ENCODE assay signal across 13 mouse cellular contexts in the genomic region with DNA sequence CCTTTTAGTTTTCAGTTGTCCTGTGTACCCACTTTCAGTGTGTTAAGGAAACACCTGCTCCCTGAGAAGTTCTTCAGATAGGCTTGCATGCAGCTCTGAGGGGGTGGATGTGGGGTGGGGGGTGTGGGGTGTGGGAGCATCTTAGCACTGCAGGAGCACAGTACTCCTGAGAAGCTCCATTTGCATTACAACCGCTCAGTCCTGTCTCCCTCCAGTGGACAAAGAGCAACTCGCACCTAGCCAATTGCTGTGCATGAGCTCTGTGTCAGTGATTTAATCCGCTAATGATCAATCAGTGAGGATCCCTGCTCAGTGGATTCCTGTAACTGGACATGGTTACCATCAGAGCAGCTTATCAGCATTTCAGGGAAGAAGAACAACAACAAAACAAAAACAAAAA. TPM values are rescaled to one million over a fixed set of nuclear protein-coding genes. Genes with fewer than 3 reads are reported as not detected.
DNase-seq lines count a peak whose midpoint lies in the region; ATAC-seq and TF ChIP-seq lines count a peak whose summit lies in the region.
"Not testable (repeated sequence)": the region's sequence is repeated elsewhere in the genome, so short reads cannot be mapped to it uniquely, and the experiment has no call there.
"Had no signal": no experiment of that assay in that cellular context is flagged by ENCODE, and none has a peak within 500 bp of the region (broad histone marks: within the 10 kb centered on the region; RNA-seq: fewer than 3 reads in every experiment).

No protein-coding gene starts in this region.

- 4% methylated on average over 3 of the region's 3 CpGs for WGBS in forebrain, postnatal 0 days
- 5% methylated on average over 3 of the region's 3 CpGs for WGBS in hindbrain, embryonic 15.5 days
- 3% methylated on average over 3 of the region's 3 CpGs for WGBS in kidney, embryonic 16.5 days
- 4% methylated on average over 3 of the region's 3 CpGs for WGBS in liver, postnatal 0 days (ENCODE audit: insufficient replicate concordance)
- 6% methylated on average over 3 of the region's 3 CpGs for WGBS in midbrain, embryonic 15.5 days

- DNase-seq in WW6 (ENCODE audit: low read depth, low spot score), result peak; percentile 7
- peak; percentile 36 for DNase-seq in embryo, embryonic 9.5 days (ENCODE audit: extremely low spot score)
- DNase-seq in forebrain, postnatal 0 days; liver, postnatal 0 days: not testable (repeated sequence)
- DNase-seq in right cerebral cortex, postnatal 14 days, result peak; percentile 15

- H3K9ac ChIP-seq in forebrain, postnatal 0 days; hindbrain, embryonic 15.5 days; kidney, embryonic 16.5 days (replicated peaks; ENCODE audit: low read length); liver, postnatal 0 days (replicated peaks); midbrain, embryonic 15.5 days: not testable (repeated sequence)

- not testable (repeated sequence) for H3K4me1 ChIP-seq in forebrain, postnatal 0 days (ENCODE audit: insufficient read depth); hindbrain, embryonic 15.5 days (replicated peaks); kidney, embryonic 16.5 days (ENCODE audit: insufficient read depth, low read length); liver, postnatal 0 days (ENCODE audit: insufficient read depth); midbrain, embryonic 15.5 days

- not testable (repeated sequence) for H3K9me3 ChIP-seq in forebrain, postnatal 0 days (ENCODE audit: low read length); hindbrain, embryonic 15.5 days; kidney, embryonic 16.5 days (ENCODE audit: low read length); liver, postnatal 0 days (ENCODE audit: low read length); midbrain, embryonic 15.5 days

- not testable (repeated sequence) for H3K36me3 ChIP-seq in forebrain, postnatal 0 days (ENCODE audit: insufficient read depth); hindbrain, embryonic 15.5 days; kidney, embryonic 16.5 days (ENCODE audit: insufficient read depth, low read length); liver, postnatal 0 days (replicated peaks; ENCODE audit: insufficient read depth, low read length); midbrain, embryonic 15.5 days (replicated peaks)

- H3K4me3 ChIP-seq in forebrain, postnatal 0 days (ENCODE audit: low read depth, low read length); hindbrain, embryonic 15.5 days; kidney, embryonic 16.5 days (ENCODE audit: low read length); liver, postnatal 0 days (ENCODE audit: low read depth, low read length); midbrain, embryonic 15.5 days: not testable (repeated sequence)

- H3K27me3 ChIP-seq in forebrain, postnatal 0 days (ENCODE audit: insufficient read depth, low read length); hindbrain, embryonic 15.5 days; kidney, embryonic 16.5 days (ENCODE audit: insufficient read depth, low read length); liver, postnatal 0 days (ENCODE audit: insufficient read depth, low read length); midbrain, embryonic 15.5 days (replicated peaks): not testable (repeated sequence)

- H3K4me2 ChIP-seq in forebrain, postnatal 0 days (ENCODE audit: low read depth); hindbrain, embryonic 15.5 days; kidney, embryonic 16.5 days (replicated peaks; ENCODE audit: low read depth, low read length); liver, postnatal 0 days (ENCODE audit: low read depth, low read length); midbrain, embryonic 15.5 days: not testable (repeated sequence)

- TF ChIP-seq EP300 in liver, postnatal 0 days (IDR thresholded peaks at IDR 0.05; ENCODE audit: low read depth), result not testable (repeated sequence)

- ATAC-seq in forebrain, postnatal 0 days, result peak; percentile 45; the same call in 1 of the 2 replicates
- peak; percentile 79; the same call in 1 of the 2 replicates for ATAC-seq in hindbrain, embryonic 15.5 days (ENCODE audit: low FRiP score, low read depth)
- ATAC-seq in kidney, embryonic 16.5 days (ENCODE audit: low FRiP score, low TSS enrichment), result peak; percentile 57; the same call in 1 of the 2 replicates
- not testable (repeated sequence) for ATAC-seq in liver, postnatal 0 days
- peak; percentile 82 for ATAC-seq in midbrain, embryonic 15.5 days (replicated peaks)

- not testable (repeated sequence) for H3K27ac ChIP-seq in forebrain, postnatal 0 days (ENCODE audit: low read depth, low read length); hindbrain, embryonic 15.5 days (replicated peaks); kidney, embryonic 16.5 days (ENCODE audit: low read length); liver, postnatal 0 days (ENCODE audit: low read depth); midbrain, embryonic 15.5 days

- TF ChIP-seq CTCF in forebrain, postnatal 0 days (IDR thresholded peaks at IDR 0.05; ENCODE audit: low read depth), result peak; percentile 51
- TF ChIP-seq CTCF in liver, postnatal 0 days (IDR thresholded peaks at IDR 0.05; ENCODE audit: low read depth), result peak; percentile 45

RNA-seq across cellular contexts. Expression of a gene that starts 8.5 kb away (rescaled TPM):
- total RNA-seq in forebrain, postnatal 0 days (2014; rRNA removed), result 1.1 and 2.2 TPM in 2 replicates
- polyA plus RNA-seq in forebrain, postnatal 0 days (2015; fragmentation: Nextera tagmentation; extraction: Ambion mirVana), result 0.67 and 0.69 TPM in 2 replicates
- 0.34 and 0.41 TPM in 2 replicates for polyA plus RNA-seq in hindbrain, embryonic 15.5 days (2015; fragmentation: Nextera tagmentation; extraction: Ambion mirVana)
- polyA plus RNA-seq in kidney, embryonic 16.5 days (2015; fragmentation: Nextera tagmentation; extraction: Ambion mirVana), result not detected in 2 replicates
- not detected in 2 replicates for polyA plus RNA-seq in liver, postnatal 0 days (2015; fragmentation: Nextera tagmentation; extraction: Ambion mirVana)
- 0.43 and 0.52 TPM in 2 replicates for polyA plus RNA-seq in midbrain, embryonic 15.5 days (2015; fragmentation: Nextera tagmentation; extraction: Ambion mirVana)
- total RNA-seq: adrenal gland, adult 2 months; gastrocnemius, postnatal 4 days; MEL had no signal
- polyA plus RNA-seq: heart, embryonic 16.5 days; liver, embryonic 11.5 days had no signal
